Mouse (Mus musculus): Measurements from ENCODE around the gene Gm21987.

DNA sequence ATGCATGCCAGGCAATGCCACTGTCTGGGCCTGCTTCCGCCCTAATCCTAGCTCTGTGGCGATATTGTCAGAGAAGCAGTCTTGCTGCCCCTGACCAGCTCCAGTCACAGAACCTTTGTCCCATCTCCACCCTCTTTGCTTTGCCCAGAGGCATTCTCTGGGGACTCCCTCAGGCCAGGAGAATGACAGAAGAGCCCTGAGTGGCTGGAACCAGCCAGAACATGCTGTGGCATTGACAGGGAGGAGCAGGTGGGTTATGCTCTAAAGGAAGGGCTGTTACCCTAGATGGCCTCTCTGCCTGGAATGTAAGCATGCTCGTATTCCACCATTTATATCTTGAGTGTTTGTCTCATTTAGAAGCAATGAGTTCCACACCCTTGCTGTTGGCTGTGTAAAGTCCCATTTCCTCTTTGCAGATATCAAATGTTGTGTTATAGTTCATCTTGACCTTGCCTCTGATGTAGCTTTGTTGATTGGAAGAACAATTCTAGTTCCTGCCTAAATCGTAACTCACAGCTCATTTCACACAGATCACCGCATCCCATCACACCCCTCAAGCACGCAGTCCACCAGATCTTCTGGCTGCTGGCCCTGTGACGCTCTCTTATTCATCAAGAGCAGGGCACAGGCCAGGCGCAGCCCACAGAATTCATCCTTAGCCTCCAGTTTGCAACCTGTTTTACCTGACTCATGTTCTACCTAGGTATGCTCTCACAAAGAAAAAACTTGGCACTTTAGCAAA, 24.0 kb downstream of the Gm21987 start:
- TF ChIP-seq CHD2 (IDR thresholded peaks at IDR 0.05; ENCODE audit: low read depth, low read length) (no peak), ZNF384 (IDR thresholded peaks at IDR 0.05; ENCODE audit: low read depth, low read length) (no peak), ZC3H11A (IDR thresholded peaks at IDR 0.05; ENCODE audit: borderline replicate concordance, low read depth, low read length) (no peak), MAFK (IDR thresholded peaks at IDR 0.05; ENCODE audit: insufficient read depth, low read depth, low read length) (no peak)

Measured in ES-E14 (cell line).